Mouse (Mus musculus): Measurements from ENCODE around the gene Gm13272. TPM values are rescaled to one million over a fixed set of nuclear protein-coding genes. Genes with fewer than 3 reads are reported as not detected.
"Not testable (repeated sequence)": the region's sequence is repeated elsewhere in the genome, so short reads cannot be mapped to it uniquely, and the experiment has no call there.

Gm13272 gene
- polyA plus RNA-seq, 1 experiment, result not detected

DNA sequence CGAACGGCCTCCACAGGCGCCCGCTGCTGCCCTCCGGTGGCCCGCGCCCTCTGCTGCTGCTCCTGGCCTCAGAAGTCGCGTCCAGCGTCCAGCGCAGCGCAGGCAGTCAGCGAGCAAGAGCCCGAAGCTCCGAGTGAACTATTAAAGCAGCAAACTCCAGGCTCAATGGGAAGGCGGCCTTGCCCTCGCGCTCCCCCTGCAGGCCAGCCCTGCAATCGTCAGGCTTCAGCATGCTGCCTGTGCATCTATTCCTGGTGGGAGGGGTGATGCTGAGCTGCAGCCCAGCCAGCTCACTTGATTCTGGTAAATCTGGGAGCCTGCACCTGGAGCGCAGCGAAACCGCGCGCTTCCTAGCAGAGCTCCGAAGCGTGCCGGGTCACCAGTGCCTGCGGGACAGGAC, 8.8 kb downstream of the Gm13272 start, which contains the start of gene Gm13277:
Gene Gm13277, plus strand, starts transcription at position 231 of the 400 bp plus-strand sequence.
- not testable (repeated sequence) for H3K36me3 ChIP-seq (ENCODE audit: control insufficient read depth, insufficient read depth, low read length, poor library complexity, severe bottlenecking); H3K9me3 ChIP-seq (replicated peaks; ENCODE audit: control insufficient read depth, insufficient read depth, low read length, poor library complexity, severe bottlenecking); H3K27ac ChIP-seq (ENCODE audit: insufficient read depth, low read length); H3K4me1 ChIP-seq (ENCODE audit: control insufficient read depth, insufficient read depth, low read length); H3K4me3 ChIP-seq (ENCODE audit: low read depth, low read length); H3K27me3 ChIP-seq (ENCODE audit: control insufficient read depth, insufficient read depth, low read length, poor library complexity, severe bottlenecking); H3K9ac ChIP-seq (ENCODE audit: low read depth, poor library complexity, severe bottlenecking)
- TF ChIP-seq CTCF (IDR thresholded peaks at IDR 0.05; ENCODE audit: low read depth, low read length), result peak; percentile 28

DNA sequence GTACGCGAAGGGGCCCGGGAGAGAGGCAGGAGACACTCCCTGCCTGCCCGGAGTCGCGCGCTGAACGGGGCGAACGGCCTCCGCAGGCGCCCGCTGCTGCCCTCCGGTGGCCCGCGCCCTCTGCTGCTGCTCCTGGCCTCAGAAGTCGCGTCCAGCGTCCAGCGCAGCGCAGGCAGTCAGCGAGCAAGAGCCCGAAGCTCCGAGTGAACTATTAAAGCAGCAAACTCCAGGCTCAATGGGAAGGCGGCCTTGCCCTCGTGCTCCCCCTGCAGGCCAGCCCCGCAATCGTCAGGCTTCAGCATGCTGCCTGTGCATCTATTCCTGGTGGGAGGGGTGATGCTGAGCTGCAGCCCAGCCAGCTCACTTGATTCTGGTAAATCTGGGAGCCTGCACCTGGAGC, 11.6 kb downstream of the Gm13272 start, which contains the start of gene Gm13278:
Gene Gm13278, plus strand, starts transcription at position 301 of the 400 bp plus-strand sequence.
- H3K9me3 ChIP-seq (replicated peaks; ENCODE audit: control insufficient read depth, insufficient read depth, low read length, poor library complexity, severe bottlenecking); H3K36me3 ChIP-seq (ENCODE audit: control insufficient read depth, insufficient read depth, low read length, poor library complexity, severe bottlenecking); H3K27me3 ChIP-seq (ENCODE audit: control insufficient read depth, insufficient read depth, low read length, poor library complexity, severe bottlenecking); H3K4me1 ChIP-seq (ENCODE audit: control insufficient read depth, insufficient read depth, low read length); H3K27ac ChIP-seq (ENCODE audit: insufficient read depth, low read length); H3K4me3 ChIP-seq (ENCODE audit: low read depth, low read length); H3K9ac ChIP-seq (ENCODE audit: low read depth, poor library complexity, severe bottlenecking): not testable (repeated sequence)

DNA sequence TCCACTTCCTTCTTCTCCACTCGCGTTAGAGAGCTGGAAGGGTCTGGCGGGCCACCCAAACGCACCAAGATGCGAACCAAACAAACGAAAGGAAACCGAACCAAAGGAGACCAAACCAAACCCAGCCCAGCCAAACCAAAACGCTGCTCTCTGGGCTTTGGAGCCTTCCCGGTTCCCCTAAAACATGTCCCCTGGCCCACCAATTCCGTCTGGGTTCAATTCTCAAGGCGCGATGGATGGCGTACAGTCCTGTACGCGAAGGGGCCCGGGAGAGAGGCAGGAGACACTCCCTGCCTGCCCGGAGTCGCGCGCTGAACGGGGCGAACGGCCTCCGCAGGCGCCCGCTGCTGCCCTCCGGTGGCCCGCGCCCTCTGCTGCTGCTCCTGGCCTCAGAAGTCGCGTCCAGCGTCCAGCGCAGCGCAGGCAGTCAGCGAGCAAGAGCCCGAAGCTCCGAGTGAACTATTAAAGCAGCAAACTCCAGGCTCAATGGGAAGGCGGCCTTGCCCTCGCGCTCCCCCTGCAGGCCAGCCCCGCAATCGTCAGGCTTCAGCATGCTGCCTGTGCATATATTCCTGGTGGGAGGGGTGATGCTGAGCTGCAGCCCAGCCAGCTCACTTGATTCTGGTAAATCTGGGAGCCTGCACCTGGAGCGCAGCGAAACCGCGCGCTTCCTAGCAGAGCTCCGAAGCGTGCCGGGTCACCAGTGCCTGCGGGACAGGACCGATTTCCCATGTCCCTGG, 14.5 kb downstream of the Gm13272 start, which contains the start of gene Gm13275:
Gene Gm13275, plus strand, starts transcription at position 552 of the 740 bp plus-strand sequence.
- not testable (repeated sequence) for H3K27me3 ChIP-seq (ENCODE audit: control insufficient read depth, insufficient read depth, low read length, poor library complexity, severe bottlenecking); H3K9ac ChIP-seq (ENCODE audit: low read depth, poor library complexity, severe bottlenecking); H3K9me3 ChIP-seq (replicated peaks; ENCODE audit: control insufficient read depth, insufficient read depth, low read length, poor library complexity, severe bottlenecking); H3K4me1 ChIP-seq (ENCODE audit: control insufficient read depth, insufficient read depth, low read length); H3K27ac ChIP-seq (ENCODE audit: insufficient read depth, low read length); H3K4me3 ChIP-seq (ENCODE audit: low read depth, low read length); H3K36me3 ChIP-seq (ENCODE audit: control insufficient read depth, insufficient read depth, low read length, poor library complexity, severe bottlenecking)

GRCm38 (mm10) chr4:88797097-88797496, 17.4 kb downstream of the Gm13272 start, which contains the start of gene Gm13279:
TSS of gene Gm13279 (plus strand) at chr4:88797397.
- H3K4me3 ChIP-seq (ENCODE audit: low read depth, low read length); H3K27ac ChIP-seq (ENCODE audit: insufficient read depth, low read length); H3K9me3 ChIP-seq (replicated peaks; ENCODE audit: control insufficient read depth, insufficient read depth, low read length, poor library complexity, severe bottlenecking); H3K27me3 ChIP-seq (ENCODE audit: control insufficient read depth, insufficient read depth, low read length, poor library complexity, severe bottlenecking); H3K9ac ChIP-seq (ENCODE audit: low read depth, poor library complexity, severe bottlenecking); H3K36me3 ChIP-seq (ENCODE audit: control insufficient read depth, insufficient read depth, low read length, poor library complexity, severe bottlenecking); H3K4me1 ChIP-seq (ENCODE audit: control insufficient read depth, insufficient read depth, low read length): not testable (repeated sequence)

DNA sequence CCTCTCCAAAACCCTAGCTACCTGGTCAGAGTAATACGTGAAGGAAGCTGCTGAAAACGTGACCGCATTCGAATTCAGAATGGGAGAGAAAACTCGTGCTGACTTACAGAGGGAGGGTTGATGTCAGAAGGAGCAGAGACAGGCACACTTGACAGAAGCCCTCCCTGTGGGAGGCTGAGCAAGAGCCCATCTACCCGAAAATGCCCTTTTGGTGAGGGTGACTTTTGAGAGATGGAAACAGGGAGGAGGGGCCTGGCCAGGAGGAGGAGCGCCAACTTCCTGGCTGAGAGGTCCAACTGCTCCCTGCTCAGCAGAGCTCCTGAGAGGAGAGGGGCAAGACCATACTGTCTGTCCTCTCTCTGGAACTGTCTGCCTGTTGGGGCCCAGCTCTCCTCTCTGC, 19.7 kb downstream of the Gm13272 start, which contains the start of gene Gm13285:
Gene Gm13285, plus strand, starts transcription at position 301 of the 400 bp plus-strand sequence.
- not testable (repeated sequence) for H3K27ac ChIP-seq (ENCODE audit: insufficient read depth, low read length); H3K9ac ChIP-seq (ENCODE audit: low read depth, poor library complexity, severe bottlenecking); H3K27me3 ChIP-seq (ENCODE audit: control insufficient read depth, insufficient read depth, low read length, poor library complexity, severe bottlenecking); H3K4me3 ChIP-seq (ENCODE audit: low read depth, low read length); H3K36me3 ChIP-seq (ENCODE audit: control insufficient read depth, insufficient read depth, low read length, poor library complexity, severe bottlenecking); H3K9me3 ChIP-seq (replicated peaks; ENCODE audit: control insufficient read depth, insufficient read depth, low read length, poor library complexity, severe bottlenecking); H3K4me1 ChIP-seq (ENCODE audit: control insufficient read depth, insufficient read depth, low read length)

DNA sequence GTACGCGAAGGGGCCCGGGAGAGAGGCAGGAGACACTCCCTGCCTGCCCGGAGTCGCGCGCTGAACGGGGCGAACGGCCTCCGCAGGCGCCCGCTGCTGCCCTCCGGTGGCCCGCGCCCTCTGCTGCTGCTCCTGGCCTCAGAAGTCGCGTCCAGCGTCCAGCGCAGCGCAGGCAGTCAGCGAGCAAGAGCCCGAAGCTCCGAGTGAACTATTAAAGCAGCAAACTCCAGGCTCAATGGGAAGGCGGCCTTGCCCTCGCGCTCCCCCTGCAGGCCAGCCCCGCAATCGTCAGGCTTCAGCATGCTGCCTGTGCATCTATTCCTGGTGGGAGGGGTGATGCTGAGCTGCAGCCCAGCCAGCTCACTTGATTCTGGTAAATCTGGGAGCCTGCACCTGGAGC, 23.3 kb downstream of the Gm13272 start, which contains the start of gene Gm13287:
Gene Gm13287, plus strand, starts transcription at position 301 of the 400 bp plus-strand sequence.
- not testable (repeated sequence) for H3K9me3 ChIP-seq (replicated peaks; ENCODE audit: control insufficient read depth, insufficient read depth, low read length, poor library complexity, severe bottlenecking); H3K27me3 ChIP-seq (ENCODE audit: control insufficient read depth, insufficient read depth, low read length, poor library complexity, severe bottlenecking); H3K9ac ChIP-seq (ENCODE audit: low read depth, poor library complexity, severe bottlenecking); H3K4me1 ChIP-seq (ENCODE audit: control insufficient read depth, insufficient read depth, low read length); H3K4me3 ChIP-seq (ENCODE audit: low read depth, low read length); H3K27ac ChIP-seq (ENCODE audit: insufficient read depth, low read length); H3K36me3 ChIP-seq (ENCODE audit: control insufficient read depth, insufficient read depth, low read length, poor library complexity, severe bottlenecking)

- H3K27ac ChIP-seq (ENCODE audit: insufficient read depth, low read length); H3K9me3 ChIP-seq (replicated peaks; ENCODE audit: control insufficient read depth, insufficient read depth, low read length, poor library complexity, severe bottlenecking); H3K4me1 ChIP-seq (ENCODE audit: control insufficient read depth, insufficient read depth, low read length); H3K27me3 ChIP-seq (ENCODE audit: control insufficient read depth, insufficient read depth, low read length, poor library complexity, severe bottlenecking); H3K36me3 ChIP-seq (ENCODE audit: control insufficient read depth, insufficient read depth, low read length, poor library complexity, severe bottlenecking); H3K9ac ChIP-seq (ENCODE audit: low read depth, poor library complexity, severe bottlenecking); H3K4me3 ChIP-seq (ENCODE audit: low read depth, low read length): not testable (repeated sequence)
Measured at GRCm38 (mm10) chr4:88805231-88805630, 25.6 kb downstream of the Gm13272 start, which contains the start of gene Gm13288. TSS of gene Gm13288 (plus strand) at chr4:88805531.

DNA sequence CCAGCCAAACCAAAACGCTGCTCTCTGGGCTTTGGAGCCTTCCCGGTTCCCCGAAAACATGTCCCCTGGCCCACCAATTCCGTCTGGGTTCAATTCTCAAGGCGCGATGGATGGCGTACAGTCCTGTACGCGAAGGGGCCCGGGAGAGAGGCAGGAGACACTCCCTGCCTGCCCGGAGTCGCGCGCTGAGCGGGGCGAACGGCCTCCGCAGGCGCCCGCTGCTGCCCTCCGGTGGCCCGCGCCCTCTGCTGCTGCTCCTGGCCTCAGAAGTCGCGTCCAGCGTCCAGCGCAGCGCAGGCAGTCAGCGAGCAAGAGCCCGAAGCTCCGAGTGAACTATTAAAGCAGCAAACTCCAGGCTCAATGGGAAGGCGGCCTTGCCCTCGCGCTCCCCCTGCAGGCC, 26.1 kb downstream of the Gm13272 start:
- not testable (repeated sequence) for H3K9me3 ChIP-seq (replicated peaks; ENCODE audit: control insufficient read depth, insufficient read depth, low read length, poor library complexity, severe bottlenecking); H3K9ac ChIP-seq (ENCODE audit: low read depth, poor library complexity, severe bottlenecking); H3K36me3 ChIP-seq (ENCODE audit: control insufficient read depth, insufficient read depth, low read length, poor library complexity, severe bottlenecking); H3K4me1 ChIP-seq (ENCODE audit: control insufficient read depth, insufficient read depth, low read length); H3K27me3 ChIP-seq (ENCODE audit: control insufficient read depth, insufficient read depth, low read length, poor library complexity, severe bottlenecking); H3K4me3 ChIP-seq (ENCODE audit: low read depth, low read length); H3K27ac ChIP-seq (ENCODE audit: insufficient read depth, low read length)

All from ES-Bruce4 (cell line).